Mouse (Mus musculus): ENCODE measurements around the gene Podxl2.

- no peak for TF ChIP-seq CTCF (IDR thresholded peaks at IDR 0.05; ENCODE audit: borderline replicate concordance, insufficient read depth, low read depth, low read length)
- no peak for TF ChIP-seq POLR2A (IDR thresholded peaks at IDR 0.05; ENCODE audit: borderline replicate concordance, insufficient read depth, low read length)
Measured at GRCm38 (mm10) chr6:88826965-88827364, 47.9 kb downstream of the Podxl2 start.

Measured in cerebellum, adult 2 months (tissue).